Mouse (Mus musculus) kidney, embryonic 16.5 days (tissue): ENCODE measurements around the gene Ric8b. TPM values are rescaled to one million over a fixed set of nuclear protein-coding genes. Genes with fewer than 3 reads are reported as not detected.

Source experiments
- ATAC-seq: fragments of 200-750 bp; cut with Nextera tagmentation; 2 replicates; pipeline ENCODE4 v1.8.0; 2017; ENCODE audit warnings: moderate TSS enrichment; ENCODE audit not compliant: low FRiP score, low TSS enrichment
- H3K27ac ChIP-seq: fragments of 300-500 bp; sonication (generic); 2 replicates; pipeline ENCODE4 v1.5.1; 2014; ENCODE audit warnings: low read length
- H3K27me3 ChIP-seq: fragments of 300-500 bp; sonication (generic); 2 replicates; pipeline ENCODE4 v1.6.1; 2014; ENCODE audit warnings: low read length, control low read depth, mixed read lengths; ENCODE audit not compliant: insufficient read depth
- H3K36me3 ChIP-seq: fragments of 300-500 bp; sonication (generic); 2 replicates; pipeline ENCODE4 v1.6.1; 2014; ENCODE audit warnings: low read length, control low read depth, mixed read lengths; ENCODE audit not compliant: insufficient read depth
- H3K4me1 ChIP-seq: fragments of 300-500 bp; sonication (generic); 2 replicates; pipeline ENCODE4 v1.6.1; 2014; ENCODE audit warnings: low read length, control low read depth, mixed read lengths; ENCODE audit not compliant: insufficient read depth
- H3K4me2 ChIP-seq: fragments of 300-500 bp; sonication (generic); replicated peaks from 2 replicates; pipeline ENCODE4 v1.6.1; 2014; ENCODE audit warnings: low read depth, low read length
- H3K4me3 ChIP-seq: fragments of 300-500 bp; sonication (generic); 2 replicates; pipeline ENCODE4 v1.5.1; 2014; ENCODE audit warnings: mild to moderate bottlenecking, low read length
- H3K9ac ChIP-seq: fragments of 300-500 bp; sonication (generic); replicated peaks from 2 replicates; pipeline ENCODE4 v1.6.1; 2014; ENCODE audit warnings: low read length
- H3K9me3 ChIP-seq: fragments of 300-500 bp; sonication (generic); 2 replicates; pipeline ENCODE4 v1.6.1; 2016; ENCODE audit warnings: low read length, control low read depth
- WGBS: fragments of 180-500 bp; shearing (Covaris S2); extraction: QIAGEN DNeasy Blood & Tissue Kit; methylation state at CpG from one replicate; pipeline ENCODE4 v1.1.7; 2014; 5-methylcytosine and 5-hydroxymethylcytosine counted together
- polyA plus RNA-seq: library from polyadenylated mRNA; unstranded; fragments of >200 nt; fragmentation: Nextera tagmentation; extraction: Ambion mirVana; gene quantifications from 2 replicates; pipeline ENCODE4 v1.2.1, GENCODE M21; 2015

Ric8b gene
- polyA plus RNA-seq, 1 experiment from 2014 or later = 26.0 TPM

GRCm38 (mm10) chr10:84997571-84998224, 80.3 kb downstream of the Ric8b start:
- no peak overlapping the region for H3K9ac ChIP-seq
- ATAC-seq = no peak
- H3K27ac ChIP-seq = no peak overlapping the region
- no peak overlapping the region for H3K4me2 ChIP-seq
- H3K4me1 ChIP-seq = no peaks in the 10 kb centered on the region
- no peaks in the 10 kb centered on the region for H3K9me3 ChIP-seq
- WGBS = 75% methylated on average over 10 of the region's 10 CpGs
- no peak overlapping the region for H3K4me3 ChIP-seq
- no peaks in the 10 kb centered on the region for H3K27me3 ChIP-seq
- peaks cover 3% of the 10 kb centered on the region; the same call in 1 of the 2 replicates for H3K36me3 ChIP-seq

- no peak overlapping the region for H3K27ac ChIP-seq
- no peak overlapping the region for H3K4me3 ChIP-seq
- no peak for ATAC-seq
- H3K27me3 ChIP-seq = no peaks in the 10 kb centered on the region
- no peak overlapping the region for H3K9ac ChIP-seq
- H3K9me3 ChIP-seq = no peaks in the 10 kb centered on the region
- peaks cover 3% of the 10 kb centered on the region; the same call in 1 of the 2 replicates for H3K36me3 ChIP-seq
- 76% methylated on average over 1 of the region's 1 CpGs for WGBS
- no peaks in the 10 kb centered on the region for H3K4me1 ChIP-seq
- no peak overlapping the region for H3K4me2 ChIP-seq
Observed at GRCm38 (mm10) chr10:84998225-84998579, 80.8 kb downstream of the Ric8b start.

GRCm38 (mm10) chr10:85001920-85002319, 84.5 kb downstream of the Ric8b start:
- 0 out of 2 replicates have a peak, but pooled peaks cover 3% of the 10 kb centered on the region for H3K4me1 ChIP-seq
- no peak overlapping the region for H3K9ac ChIP-seq
- H3K9me3 ChIP-seq = no peaks in the 10 kb centered on the region
- no peak overlapping the region for H3K27ac ChIP-seq
- H3K36me3 ChIP-seq = no peaks in the 10 kb centered on the region; the same call in 1 of the 2 replicates
- no peak overlapping the region for H3K4me2 ChIP-seq
- WGBS = 86% methylated on average over 7 of the region's 7 CpGs
- H3K4me3 ChIP-seq = no peak overlapping the region
- no peak for ATAC-seq
- H3K27me3 ChIP-seq = no peaks in the 10 kb centered on the region

GRCm38 (mm10) chr10:85003190-85004026, 86.0 kb downstream of the Ric8b start:
- H3K4me2 ChIP-seq = no peak overlapping the region
- no peak for ATAC-seq
- WGBS = 90% methylated on average over 7 of the region's 7 CpGs

GRCm38 (mm10) chr10:85006573-85007310, 89.3 kb downstream of the Ric8b start:
- no peaks in the 10 kb centered on the region for H3K27me3 ChIP-seq
- H3K9ac ChIP-seq = no peak overlapping the region
- peaks cover 14% of the 10 kb centered on the region; the same call in 1 of the 2 replicates for H3K4me1 ChIP-seq
- 81% methylated on average over 7 of the region's 7 CpGs for WGBS
- peaks cover 8% of the 10 kb centered on the region; the same call in 1 of the 2 replicates for H3K36me3 ChIP-seq
- H3K9me3 ChIP-seq = no peaks in the 10 kb centered on the region
- H3K4me3 ChIP-seq = no peak overlapping the region
- no peak overlapping the region for H3K4me2 ChIP-seq
- no peak overlapping the region for H3K27ac ChIP-seq
- no peak for ATAC-seq

More at GRCm38 (mm10) chr10:85003190-85004026, 86.0 kb downstream of the Ric8b start:
- H3K27me3 ChIP-seq = no peaks in the 10 kb centered on the region
- peaks cover 11% of the 10 kb centered on the region; the same call in 1 of the 2 replicates for H3K4me1 ChIP-seq
- H3K9ac ChIP-seq = no peak overlapping the region
- no peaks in the 10 kb centered on the region for H3K9me3 ChIP-seq
- H3K36me3 ChIP-seq = no peaks in the 10 kb centered on the region; the same call in 1 of the 2 replicates
- H3K4me3 ChIP-seq = no peak overlapping the region
- H3K27ac ChIP-seq = no peak overlapping the region

- Histone ChIP-seq H3K4me1 (peaks cover 14% of the 10 kb centered on the region; the same call in 1 of the 2 replicates), H3K4me2 (no peak overlapping the region), H3K4me3 (no peak overlapping the region), H3K9me3 (no peaks in the 10 kb centered on the region), H3K9ac (no peak overlapping the region), H3K27ac (no peak overlapping the region), H3K27me3 (no peaks in the 10 kb centered on the region), H3K36me3 (peaks cover 11% of the 10 kb centered on the region; the same call in 1 of the 2 replicates)
- ATAC-seq = peak; percentile 51; the same call in 1 of the 2 replicates
- WGBS = 82% methylated on average over 11 of the region's 11 CpGs
Observed at GRCm38 (mm10) chr10:85007861-85008840, 90.7 kb downstream of the Ric8b start.

GRCm38 (mm10) chr10:85011066-85011465, 93.7 kb downstream of the Ric8b start:
- no peak for ATAC-seq
- H3K27ac ChIP-seq = no peak overlapping the region

GRCm38 (mm10) chr10:85013464-85013863, 96.0 kb downstream of the Ric8b start:
- 0 out of 2 replicates have a peak, but pooled peaks cover 3% of the 10 kb centered on the region for H3K4me1 ChIP-seq
- H3K4me3 ChIP-seq = no peak overlapping the region
- WGBS = 30% methylated on average over 1 of the region's 1 CpGs
- no peaks in the 10 kb centered on the region for H3K9me3 ChIP-seq
- peaks cover 34% of the 10 kb centered on the region; the same call in 1 of the 2 replicates for H3K36me3 ChIP-seq
- no peak overlapping the region for H3K9ac ChIP-seq
- no peak overlapping the region for H3K27ac ChIP-seq
- ATAC-seq = 0 out of 2 replicates have a peak, but pooled peaks have one; percentile 51
- H3K27me3 ChIP-seq = no peaks in the 10 kb centered on the region
- H3K4me2 ChIP-seq = no peak overlapping the region

More at GRCm38 (mm10) chr10:85011066-85011465, 93.7 kb downstream of the Ric8b start:
- peaks cover 25% of the 10 kb centered on the region; the same call in 1 of the 2 replicates for H3K36me3 ChIP-seq
- no peak overlapping the region for H3K4me2 ChIP-seq
- H3K9ac ChIP-seq = no peak overlapping the region
- peaks cover 14% of the 10 kb centered on the region; the same call in 1 of the 2 replicates for H3K4me1 ChIP-seq
- no peaks in the 10 kb centered on the region for H3K27me3 ChIP-seq
- WGBS = 84% methylated on average over 2 of the region's 2 CpGs
- H3K4me3 ChIP-seq = no peak overlapping the region
- no peaks in the 10 kb centered on the region for H3K9me3 ChIP-seq
